Mouse (Mus musculus): ENCODE measurements around the gene Hist1h2bc. TPM values are rescaled to one million over a fixed set of nuclear protein-coding genes. Genes with fewer than 3 reads are reported as not detected.

Gene Hist1h2bc
- polyA plus RNA-seq, 1 experiment from 2014 or later, result 19.3 TPM

DNA sequence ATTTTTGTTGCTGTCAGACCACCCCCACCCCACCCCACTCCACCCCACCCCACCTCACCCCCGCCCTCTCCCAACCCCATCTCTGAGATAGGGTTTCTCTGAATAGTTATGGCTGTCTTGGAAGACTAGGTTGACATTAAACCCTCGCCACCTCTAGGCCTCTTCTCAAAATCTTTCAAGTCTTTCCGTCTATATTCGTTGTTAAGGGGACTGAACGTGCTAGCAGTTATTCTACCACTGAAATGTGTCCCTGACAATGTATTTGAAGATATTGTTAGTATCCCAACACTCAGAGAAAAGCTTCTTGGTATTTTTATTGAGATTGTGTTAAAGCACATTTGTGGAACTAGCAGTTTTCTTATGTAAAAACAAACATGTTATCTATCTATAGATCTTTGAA lies 56.9 kb downstream of the Hist1h2bc start:
- no peak overlapping the region for H3K4me2 ChIP-seq
- no peak for ATAC-seq (ENCODE audit: low FRiP score, low read depth)
- H3K9ac ChIP-seq, result no peak overlapping the region
- H3K36me3 ChIP-seq, result no peaks in the 10 kb centered on the region
- no peak overlapping the region for H3K27ac ChIP-seq (replicated peaks)
- H3K27me3 ChIP-seq, result no peaks in the 10 kb centered on the region
- no peak overlapping the region for H3K4me3 ChIP-seq
- no peaks in the 10 kb centered on the region for H3K9me3 ChIP-seq
- WGBS, result 75% methylated on average over 5 of the region's 5 CpGs
- H3K4me1 ChIP-seq (replicated peaks), result peaks cover 26% of the 10 kb centered on the region

- Histone ChIP-seq H3K9me3 (no peaks in the 10 kb centered on the region), H3K9ac (no peak overlapping the region), H3K4me1 (replicated peaks) (peaks cover 27% of the 10 kb centered on the region), H3K4me2 (no peak overlapping the region), H3K27me3 (no peaks in the 10 kb centered on the region), H3K27ac (replicated peaks) (no peak overlapping the region), H3K4me3 (no peak overlapping the region), H3K36me3 (no peaks in the 10 kb centered on the region)
- ATAC-seq (ENCODE audit: low FRiP score, low read depth), result no peak
Measured at GRCm38 (mm10) chr13:23742007-23742406, 58.0 kb downstream of the Hist1h2bc start.

Small RNA genes within 50 kb of the gene (microRNA-seq; reads per million reads assigned to microRNA genes)
- gene Gm44350, result not detected

Other genes starting within 250 kb of the Hist1h2bc start
- gene Btn1a1, start 218.3 kb upstream of the Hist1h2bc start, polyA plus RNA-seq (2015; fragmentation: Nextera tagmentation; extraction: Ambion mirVana), result 0.17 TPM in 1 of 2 replicates, not detected in the other
- gene Btn2a2, start 195.3 kb upstream of the Hist1h2bc start, polyA plus RNA-seq (2015; fragmentation: Nextera tagmentation; extraction: Ambion mirVana), result 0.06 and 0.08 TPM in 2 replicates
- gene Hist1h4h, start 153.1 kb upstream of the Hist1h2bc start, polyA plus RNA-seq (2015; fragmentation: Nextera tagmentation; extraction: Ambion mirVana), result 1.7 and 2.7 TPM in 2 replicates
- gene Hist1h2af, start 150.3 kb upstream of the Hist1h2bc start, polyA plus RNA-seq (2015; fragmentation: Nextera tagmentation; extraction: Ambion mirVana), result 0.82 and 2.1 TPM in 2 replicates
- gene Hist1h3g, start 148.8 kb upstream of the Hist1h2bc start, polyA plus RNA-seq (2015; fragmentation: Nextera tagmentation; extraction: Ambion mirVana), result 0.85 and 1.2 TPM in 2 replicates
- 0.17 and 0.19 TPM in 2 replicates for gene Hist1h2bh, start 140.8 kb upstream of the Hist1h2bc start, polyA plus RNA-seq (2015; fragmentation: Nextera tagmentation; extraction: Ambion mirVana)
- gene Hist1h3f, start 140.1 kb upstream of the Hist1h2bc start, polyA plus RNA-seq (2015; fragmentation: Nextera tagmentation; extraction: Ambion mirVana), result 0.21 and 0.62 TPM in 2 replicates
- not detected in 2 replicates for gene Hist1h4f, start 132.6 kb upstream of the Hist1h2bc start, polyA plus RNA-seq (2015; fragmentation: Nextera tagmentation; extraction: Ambion mirVana)
- gene Hist1h1d, start 130.9 kb upstream of the Hist1h2bc start, polyA plus RNA-seq (2015; fragmentation: Nextera tagmentation; extraction: Ambion mirVana), result 0.10 and 0.12 TPM in 2 replicates
- gene Hist1h3e, start 121.8 kb upstream of the Hist1h2bc start, polyA plus RNA-seq (2015; fragmentation: Nextera tagmentation; extraction: Ambion mirVana), result 1.5 and 2.0 TPM in 2 replicates
- gene Hist1h2ae, start 113.0 kb upstream of the Hist1h2bc start, polyA plus RNA-seq (2015; fragmentation: Nextera tagmentation; extraction: Ambion mirVana), result 15.9 and 27.4 TPM in 2 replicates
- 2.5 and 3.1 TPM in 2 replicates for gene Hist1h2bg, start 112.8 kb upstream of the Hist1h2bc start, polyA plus RNA-seq (2015; fragmentation: Nextera tagmentation; extraction: Ambion mirVana)
- 0.76 and 2.0 TPM in 2 replicates for gene Hist1h2bf, start 110.0 kb upstream of the Hist1h2bc start, polyA plus RNA-seq (2015; fragmentation: Nextera tagmentation; extraction: Ambion mirVana)
- gene Hist1h2ad, start 109.8 kb upstream of the Hist1h2bc start, polyA plus RNA-seq (2015; fragmentation: Nextera tagmentation; extraction: Ambion mirVana), result not detected in 2 replicates
- gene Hist1h3d, start 108.4 kb upstream of the Hist1h2bc start, polyA plus RNA-seq (2015; fragmentation: Nextera tagmentation; extraction: Ambion mirVana), result 1.2 and 2.0 TPM in 2 replicates
- gene Hist1h4d, start 102.6 kb upstream of the Hist1h2bc start, polyA plus RNA-seq (2015; fragmentation: Nextera tagmentation; extraction: Ambion mirVana), result 35.1 and 51.2 TPM in 2 replicates
- gene Hist1h2be, start 63.1 kb upstream of the Hist1h2bc start, polyA plus RNA-seq (2015; fragmentation: Nextera tagmentation; extraction: Ambion mirVana), result 1.5 and 1.7 TPM in 2 replicates
- gene Hist1h1e, start 61.6 kb upstream of the Hist1h2bc start, polyA plus RNA-seq (2015; fragmentation: Nextera tagmentation; extraction: Ambion mirVana), result 4.8 and 8.8 TPM in 2 replicates
- gene Hist1h2ac, start 251 bp upstream of the Hist1h2bc start, polyA plus RNA-seq (2015; fragmentation: Nextera tagmentation; extraction: Ambion mirVana), result 0.34 and 0.38 TPM in 2 replicates
- gene Hist1h1t, start 11.6 kb downstream of the Hist1h2bc start, polyA plus RNA-seq (2015; fragmentation: Nextera tagmentation; extraction: Ambion mirVana), result not detected in 2 replicates
- 2.3 and 2.7 TPM in 2 replicates for gene Hist1h4c, start 14.3 kb downstream of the Hist1h2bc start, polyA plus RNA-seq (2015; fragmentation: Nextera tagmentation; extraction: Ambion mirVana)
- 4.5 and 5.1 TPM in 2 replicates for gene Hfe, start 26.7 kb downstream of the Hist1h2bc start, polyA plus RNA-seq (2015; fragmentation: Nextera tagmentation; extraction: Ambion mirVana)
- 7.7 and 10.4 TPM in 2 replicates for gene Hist1h1c, start 54.6 kb downstream of the Hist1h2bc start, polyA plus RNA-seq (2015; fragmentation: Nextera tagmentation; extraction: Ambion mirVana)
- gene Hist1h3c, start 61.4 kb downstream of the Hist1h2bc start, polyA plus RNA-seq (2015; fragmentation: Nextera tagmentation; extraction: Ambion mirVana), result 1.1 and 1.6 TPM in 2 replicates
- 0.54 TPM in 1 of 2 replicates, not detected in the other for gene Hist1h2bb, start 62.5 kb downstream of the Hist1h2bc start, polyA plus RNA-seq (2015; fragmentation: Nextera tagmentation; extraction: Ambion mirVana)
- 7.4 and 9.8 TPM in 2 replicates for gene Hist1h2ab, start 66.9 kb downstream of the Hist1h2bc start, polyA plus RNA-seq (2015; fragmentation: Nextera tagmentation; extraction: Ambion mirVana)
- 1.8 and 3.1 TPM in 2 replicates for gene Hist1h3b, start 68.1 kb downstream of the Hist1h2bc start, polyA plus RNA-seq (2015; fragmentation: Nextera tagmentation; extraction: Ambion mirVana)
- gene Hist1h4b, start 72.8 kb downstream of the Hist1h2bc start, polyA plus RNA-seq (2015; fragmentation: Nextera tagmentation; extraction: Ambion mirVana), result 1.1 and 1.9 TPM in 2 replicates
- 0.32 and 0.51 TPM in 2 replicates for gene Hist1h4a, start 77.0 kb downstream of the Hist1h2bc start, polyA plus RNA-seq (2015; fragmentation: Nextera tagmentation; extraction: Ambion mirVana)
- gene Hist1h3a, start 78.2 kb downstream of the Hist1h2bc start, polyA plus RNA-seq (2015; fragmentation: Nextera tagmentation; extraction: Ambion mirVana), result 0.35 and 2.4 TPM in 2 replicates
- 0.75 and 0.84 TPM in 2 replicates for gene Hist1h1a, start 79.5 kb downstream of the Hist1h2bc start, polyA plus RNA-seq (2015; fragmentation: Nextera tagmentation; extraction: Ambion mirVana)
- 0.10 TPM in 1 of 2 replicates, not detected in the other for gene Trim38, start 85.7 kb downstream of the Hist1h2bc start, polyA plus RNA-seq (2015; fragmentation: Nextera tagmentation; extraction: Ambion mirVana)
- not detected in 2 replicates for gene Slc17a2, start 122.8 kb downstream of the Hist1h2bc start, polyA plus RNA-seq (2015; fragmentation: Nextera tagmentation; extraction: Ambion mirVana)
- not detected in 2 replicates for gene Slc17a3, start 155.2 kb downstream of the Hist1h2bc start, polyA plus RNA-seq (2015; fragmentation: Nextera tagmentation; extraction: Ambion mirVana)
- gene Slc17a1, start 183.6 kb downstream of the Hist1h2bc start, polyA plus RNA-seq (2015; fragmentation: Nextera tagmentation; extraction: Ambion mirVana), result not detected in 2 replicates
- not detected in 2 replicates for gene Slc17a4, start 230.8 kb downstream of the Hist1h2bc start, polyA plus RNA-seq (2015; fragmentation: Nextera tagmentation; extraction: Ambion mirVana)
- not detected in 2 replicates for gene Hist1h2ba, start 250.0 kb downstream of the Hist1h2bc start, polyA plus RNA-seq (2015; fragmentation: Nextera tagmentation; extraction: Ambion mirVana)

Data from hindbrain, embryonic 15.5 days (tissue).